Mouse (Mus musculus): ENCODE measurements around the gene Zdhhc20. TPM values are rescaled to one million over a fixed set of nuclear protein-coding genes. Genes with fewer than 3 reads are reported as not detected.

Zdhhc20 gene
- total RNA-seq (2014; fragmentation: Nextera tagmentation) (20.5 and 21.2 TPM in 2 replicates), total RNA-seq (2017) (13.3 and 19.7 TPM in 2 replicates), polyA plus RNA-seq (2012) (0.46 and 1.0 TPM in 2 replicates)

DNA sequence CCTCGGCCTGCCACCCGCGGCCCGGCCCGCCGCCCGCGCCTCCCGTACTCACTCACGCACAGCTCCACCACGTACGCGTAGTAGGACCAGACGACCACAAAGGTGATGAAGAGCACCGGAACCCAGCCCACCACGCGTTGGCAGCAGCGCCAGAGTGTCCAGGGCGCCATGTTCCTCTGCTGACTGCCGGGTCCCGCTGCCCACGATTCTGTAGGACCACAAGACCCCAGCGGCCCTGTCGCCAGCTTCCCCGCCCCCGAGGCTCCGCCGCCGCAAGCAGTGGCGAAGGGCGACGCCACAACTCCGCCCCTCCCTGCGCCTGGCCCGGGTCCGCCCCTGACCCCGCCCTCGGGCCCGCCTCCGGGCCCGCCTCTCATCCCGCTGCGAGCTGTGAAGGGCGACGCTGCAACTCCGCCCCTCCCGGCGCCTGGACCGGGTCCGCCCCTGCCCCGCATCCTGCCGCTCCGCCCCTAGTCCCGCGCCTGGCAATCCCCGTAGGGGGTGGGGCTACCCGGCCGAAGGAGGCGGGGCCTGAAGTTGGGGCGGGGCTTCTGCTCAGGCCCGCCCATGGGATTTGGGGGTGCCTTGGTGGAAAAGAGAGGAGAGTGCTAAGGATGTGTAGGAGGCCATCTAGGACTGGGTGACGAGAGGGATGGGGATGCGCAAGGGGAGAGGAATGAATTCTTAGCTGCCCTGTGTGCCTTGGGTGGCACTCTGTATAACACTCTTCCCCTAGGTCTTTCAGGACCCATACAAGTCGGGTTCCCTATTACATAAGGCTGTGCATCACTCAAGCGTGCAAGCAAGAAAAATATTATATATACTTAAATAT, at the start of gene Zdhhc20:
TSS of gene Zdhhc20 (minus strand) at position 266 of the 832 bp plus-strand sequence.
- Histone ChIP-seq H3K36me3 (replicated peaks) (peaks cover 6% of the 10 kb centered on the region), H3K4me3 (ENCODE audit: low read depth, low read length) (peak within 1 kb of the TSS; percentile 98), H3K9me3 (replicated peaks) (peaks cover 2% of the 10 kb centered on the region), H3K4me1 (ENCODE audit: insufficient read depth, low read depth, low read length) (peaks cover 13% of the 10 kb centered on the region), H3K27me3 (ENCODE audit: insufficient read depth, low read length) (no peaks in the 10 kb centered on the region)
- no peak for TF ChIP-seq GATA1 (IDR thresholded peaks at IDR 0.05; ENCODE audit: borderline replicate concordance, low read length)
- no peak for TF ChIP-seq CTCF (IDR thresholded peaks at IDR 0.05; ENCODE audit: low read depth, low read length)
- no peak for TF ChIP-seq GATA2 (IDR thresholded peaks at IDR 0.05; ENCODE audit: borderline replicate concordance, low read depth, low read length)
- TF ChIP-seq POLR2AphosphoS5 (IDR thresholded peaks at IDR 0.05; ENCODE audit: insufficient replicate concordance, low read depth, low read length) = no peak
- TF ChIP-seq TAL1 (conservative IDR thresholded peaks at IDR 0.05; ENCODE audit: low read depth, low read length) = no peak
- peak; percentile 93 for ATAC-seq (ENCODE audit: extremely low read depth, insufficient number of reproducible peaks, low FRiP score, poor library complexity, severe bottlenecking)
- DNase-seq (ENCODE audit: low spot score) = peak; percentile 79

DNA sequence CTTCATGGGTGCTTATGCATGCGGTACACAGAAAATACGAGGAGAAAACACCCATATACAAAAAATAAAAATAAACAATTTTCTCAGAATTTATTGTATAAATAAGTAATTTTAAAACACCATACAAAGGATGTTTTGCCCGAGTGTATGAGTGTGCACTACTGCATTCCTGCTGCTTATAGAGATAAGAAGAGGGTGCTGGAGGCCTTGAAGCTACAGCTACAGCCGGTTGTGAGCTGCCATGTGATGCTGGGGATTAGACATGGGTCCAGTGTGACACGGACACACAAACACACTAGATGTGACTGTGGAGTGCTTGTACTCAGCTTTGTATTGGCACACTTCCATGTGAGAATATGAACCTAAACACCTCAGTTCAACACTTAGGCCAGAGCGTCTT, 47.2 kb upstream of the Zdhhc20 start:
- DNase-seq (ENCODE audit: low spot score) = no peak
- TF ChIP-seq TAL1 (conservative IDR thresholded peaks at IDR 0.05; ENCODE audit: low read depth, low read length) (no peak), GATA2 (IDR thresholded peaks at IDR 0.05; ENCODE audit: borderline replicate concordance, low read depth, low read length) (no peak), GATA1 (IDR thresholded peaks at IDR 0.05; ENCODE audit: borderline replicate concordance, low read length) (no peak), POLR2AphosphoS5 (IDR thresholded peaks at IDR 0.05; ENCODE audit: insufficient replicate concordance, low read depth, low read length) (no peak), CTCF (IDR thresholded peaks at IDR 0.05; ENCODE audit: low read depth, low read length) (no peak)
- no peak for ATAC-seq (ENCODE audit: extremely low read depth, insufficient number of reproducible peaks, low FRiP score, poor library complexity, severe bottlenecking)
- no peaks in the 10 kb centered on the region for H3K27me3 ChIP-seq (ENCODE audit: insufficient read depth, low read length)
- H3K9me3 ChIP-seq (replicated peaks) = no peaks in the 10 kb centered on the region
- no peaks in the 10 kb centered on the region for H3K4me1 ChIP-seq (ENCODE audit: insufficient read depth, low read depth, low read length)
- no peak overlapping the region for H3K4me3 ChIP-seq (ENCODE audit: low read depth, low read length)
- H3K36me3 ChIP-seq (replicated peaks) = no peaks in the 10 kb centered on the region

- no peak overlapping the region for H3K4me3 ChIP-seq (ENCODE audit: low read depth, low read length)
- H3K36me3 ChIP-seq (replicated peaks) = no peaks in the 10 kb centered on the region
- H3K4me1 ChIP-seq (ENCODE audit: insufficient read depth, low read depth, low read length) = no peaks in the 10 kb centered on the region
- DNase-seq (ENCODE audit: low spot score) (no peak), ATAC-seq (ENCODE audit: extremely low read depth, insufficient number of reproducible peaks, low FRiP score, poor library complexity, severe bottlenecking) (no peak)
- no peaks in the 10 kb centered on the region for H3K9me3 ChIP-seq (replicated peaks)
- H3K27me3 ChIP-seq (ENCODE audit: insufficient read depth, low read length) = no peaks in the 10 kb centered on the region
- no peak for TF ChIP-seq GATA2 (IDR thresholded peaks at IDR 0.05; ENCODE audit: borderline replicate concordance, low read depth, low read length)
- TF ChIP-seq TAL1 (conservative IDR thresholded peaks at IDR 0.05; ENCODE audit: low read depth, low read length) = no peak
- TF ChIP-seq CTCF (IDR thresholded peaks at IDR 0.05; ENCODE audit: low read depth, low read length) = no peak
- TF ChIP-seq POLR2AphosphoS5 (IDR thresholded peaks at IDR 0.05; ENCODE audit: insufficient replicate concordance, low read depth, low read length) = no peak
- no peak for TF ChIP-seq GATA1 (IDR thresholded peaks at IDR 0.05; ENCODE audit: borderline replicate concordance, low read length)
Observed at GRCm38 (mm10) chr14:57934666-57935065, 44.6 kb upstream of the Zdhhc20 start.

DNA sequence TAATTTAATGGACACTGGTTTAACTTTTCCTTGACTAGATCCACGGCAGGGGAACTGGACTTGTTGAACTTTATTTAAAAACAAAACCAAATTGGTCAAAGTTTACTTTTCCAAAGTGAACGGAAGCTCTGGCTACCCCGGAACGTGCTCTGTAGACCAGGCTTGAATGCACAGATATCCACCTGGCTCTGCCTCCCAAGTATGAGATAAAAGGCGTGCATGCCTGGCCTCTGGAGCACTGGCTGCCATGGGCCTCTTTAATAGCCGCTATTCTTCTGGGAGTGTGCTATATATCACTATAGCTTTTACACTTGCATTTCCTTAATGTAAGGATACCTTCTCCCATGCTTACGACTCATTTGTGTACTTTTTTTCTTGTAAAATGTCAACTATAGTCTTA, 43.5 kb upstream of the Zdhhc20 start:
- H3K9me3 ChIP-seq (replicated peaks) = no peaks in the 10 kb centered on the region
- no peak for TF ChIP-seq TAL1 (conservative IDR thresholded peaks at IDR 0.05; ENCODE audit: low read depth, low read length)
- TF ChIP-seq GATA1 (IDR thresholded peaks at IDR 0.05; ENCODE audit: borderline replicate concordance, low read length) = no peak
- TF ChIP-seq GATA2 (IDR thresholded peaks at IDR 0.05; ENCODE audit: borderline replicate concordance, low read depth, low read length) = no peak
- TF ChIP-seq POLR2AphosphoS5 (IDR thresholded peaks at IDR 0.05; ENCODE audit: insufficient replicate concordance, low read depth, low read length) = no peak
- no peak for TF ChIP-seq CTCF (IDR thresholded peaks at IDR 0.05; ENCODE audit: low read depth, low read length)
- no peaks in the 10 kb centered on the region for H3K4me1 ChIP-seq (ENCODE audit: insufficient read depth, low read depth, low read length)
- H3K27me3 ChIP-seq (ENCODE audit: insufficient read depth, low read length) = no peaks in the 10 kb centered on the region
- DNase-seq (ENCODE audit: low spot score) = no peak
- ATAC-seq (ENCODE audit: extremely low read depth, insufficient number of reproducible peaks, low FRiP score, poor library complexity, severe bottlenecking) = no peak
- no peak overlapping the region for H3K4me3 ChIP-seq (ENCODE audit: low read depth, low read length)
- no peaks in the 10 kb centered on the region for H3K36me3 ChIP-seq (replicated peaks)

- H3K9me3 ChIP-seq (replicated peaks) = no peaks in the 10 kb centered on the region
- H3K36me3 ChIP-seq (replicated peaks) = no peaks in the 10 kb centered on the region
- TF ChIP-seq GATA1 (IDR thresholded peaks at IDR 0.05; ENCODE audit: borderline replicate concordance, low read length) (no peak), CTCF (IDR thresholded peaks at IDR 0.05; ENCODE audit: low read depth, low read length) (no peak), POLR2AphosphoS5 (IDR thresholded peaks at IDR 0.05; ENCODE audit: insufficient replicate concordance, low read depth, low read length) (no peak), TAL1 (conservative IDR thresholded peaks at IDR 0.05; ENCODE audit: low read depth, low read length) (no peak), GATA2 (IDR thresholded peaks at IDR 0.05; ENCODE audit: borderline replicate concordance, low read depth, low read length) (no peak)
- H3K27me3 ChIP-seq (ENCODE audit: insufficient read depth, low read length) = no peaks in the 10 kb centered on the region
- DNase-seq (ENCODE audit: low spot score) (no peak), ATAC-seq (ENCODE audit: extremely low read depth, insufficient number of reproducible peaks, low FRiP score, poor library complexity, severe bottlenecking) (peak; percentile 40; the same call in 1 of the 2 replicates)
- H3K4me3 ChIP-seq (ENCODE audit: low read depth, low read length) = no peak overlapping the region
- H3K4me1 ChIP-seq (ENCODE audit: insufficient read depth, low read depth, low read length) = no peaks in the 10 kb centered on the region
Observed at GRCm38 (mm10) chr14:57932881-57933443, 42.9 kb upstream of the Zdhhc20 start.
